ENCODE assay signal across 9 mouse cellular contexts in genomic region chr4:101508851-101509577, GRCm38 (mm10). TPM values are rescaled to one million over a fixed set of nuclear protein-coding genes. Genes with fewer than 3 reads are reported as not detected.
DNase-seq lines count a peak whose midpoint lies in the region; ATAC-seq and TF ChIP-seq lines count a peak whose summit lies in the region.
"Had no signal": no experiment of that assay in that cellular context is flagged by ENCODE, and none has a peak within 500 bp of the region (broad histone marks: within the 10 kb centered on the region; RNA-seq: fewer than 3 reads in every experiment).

No protein-coding gene starts in this region.

- H3K36me3 ChIP-seq in forebrain, embryonic 10.5 days (replicated peaks), result no peaks in the 10 kb centered on the region
- H3K36me3 ChIP-seq in intestine, embryonic 16.5 days (ENCODE audit: control insufficient read depth, insufficient read depth, low read length), result no peaks in the 10 kb centered on the region
- no peaks in the 10 kb centered on the region for H3K36me3 ChIP-seq in limb, embryonic 12.5 days
- H3K36me3 ChIP-seq in neural tube, embryonic 11.5 days (ENCODE audit: control insufficient read depth, insufficient read depth, low read length), result no peaks in the 10 kb centered on the region

- peak; percentile 21 for DNase-seq in gastrocnemius, adult 2 months
- no peak for DNase-seq in gastrocnemius, postnatal 4 days (ENCODE audit: low spot score in 2 of 2)
- peak; percentile 83 for DNase-seq in brain, adult 2 months (ENCODE audit: low read depth, low spot score)
- DNase-seq in forebrain, embryonic 10.5 days (ENCODE audit: extremely low spot score, low spot score), result peak; percentile 33
- DNase-seq in neural tube, embryonic 11.5 days (ENCODE audit: low spot score), result peak; percentile 47
- DNase-seq in thymus, adult 18-20 months, result peak; percentile 72 to 77

- H3K4me2 ChIP-seq in intestine, embryonic 16.5 days (ENCODE audit: low read depth, low read length), result peak overlapping the region; percentile 78
- H3K4me2 ChIP-seq in limb, embryonic 12.5 days, result peak overlapping the region; percentile 92
- H3K4me2 ChIP-seq in neural tube, embryonic 11.5 days (ENCODE audit: low read depth), result peak overlapping the region; percentile 82

- no peak for TF ChIP-seq CTCF in gastrocnemius, adult 2 months (IDR thresholded peaks at IDR 0.05)

- H3K4me1 ChIP-seq in forebrain, embryonic 10.5 days, result peaks cover 48% of the 10 kb centered on the region
- peaks cover 11% of the 10 kb centered on the region for H3K4me1 ChIP-seq in intestine, embryonic 16.5 days (ENCODE audit: control insufficient read depth, insufficient read depth, low read length)
- peaks cover 11% of the 10 kb centered on the region for H3K4me1 ChIP-seq in limb, embryonic 12.5 days (replicated peaks)
- peaks cover 5% of the 10 kb centered on the region for H3K4me1 ChIP-seq in neural tube, embryonic 11.5 days (ENCODE audit: control insufficient read depth, insufficient read depth, low read length)

- no peaks in the 10 kb centered on the region for H3K9me3 ChIP-seq in forebrain, embryonic 10.5 days
- H3K9me3 ChIP-seq in intestine, embryonic 16.5 days (ENCODE audit: control insufficient read depth, low read length), result 0 out of 2 replicates have a peak, but pooled peaks cover 5% of the 10 kb centered on the region
- H3K9me3 ChIP-seq in limb, embryonic 12.5 days, result no peaks in the 10 kb centered on the region
- no peaks in the 10 kb centered on the region for H3K9me3 ChIP-seq in neural tube, embryonic 11.5 days (ENCODE audit: control insufficient read depth, low read length)

- intact Hi-C loops in gastrocnemius, adult 2 months (cut with DNase I), result no loop called here

- peak overlapping the region; percentile 52 for H3K9ac ChIP-seq in intestine, embryonic 16.5 days (ENCODE audit: low read depth, low read length)
- H3K9ac ChIP-seq in limb, embryonic 12.5 days (replicated peaks), result peak overlapping the region; percentile 52; the same call in 1 of the 2 replicates
- peak overlapping the region; percentile 54 for H3K9ac ChIP-seq in neural tube, embryonic 11.5 days (ENCODE audit: low read length)

- peak; percentile 70 for ATAC-seq in intestine, embryonic 16.5 days
- peak; percentile 63 for ATAC-seq in limb, embryonic 12.5 days (ENCODE audit: insufficient number of reproducible peaks, insufficient read depth, low FRiP score, low TSS enrichment, low read depth)
- peak; percentile 39; the same call in 1 of the 2 replicates for ATAC-seq in neural tube, embryonic 11.5 days (ENCODE audit: insufficient read depth, low FRiP score, low TSS enrichment)

- WGBS in forebrain, embryonic 10.5 days, result 5% methylated on average over 30 of the region's 30 CpGs
- WGBS in intestine, embryonic 16.5 days, result 7% methylated on average over 30 of the region's 30 CpGs
- 2% methylated on average over 30 of the region's 30 CpGs for WGBS in limb, embryonic 12.5 days
- WGBS in neural tube, embryonic 11.5 days, result 3% methylated on average over 30 of the region's 30 CpGs

- H3K27me3 ChIP-seq in forebrain, embryonic 10.5 days (ENCODE audit: poor library complexity, severe bottlenecking), result peaks cover 48% of the 10 kb centered on the region
- no peaks in the 10 kb centered on the region; the same call in 1 of the 2 replicates for H3K27me3 ChIP-seq in intestine, embryonic 16.5 days (replicated peaks; ENCODE audit: control insufficient read depth, insufficient read depth, low read length)
- H3K27me3 ChIP-seq in limb, embryonic 12.5 days, result peaks cover 25% of the 10 kb centered on the region
- H3K27me3 ChIP-seq in neural tube, embryonic 11.5 days (ENCODE audit: control insufficient read depth, insufficient read depth, low read length), result no peaks in the 10 kb centered on the region

- H3K27ac ChIP-seq in gastrocnemius, adult 2 months, result no peak overlapping the region
- peak overlapping the region; percentile 60 for H3K27ac ChIP-seq in forebrain, embryonic 10.5 days
- H3K27ac ChIP-seq in intestine, embryonic 16.5 days (ENCODE audit: low read length), result no peak overlapping the region
- H3K27ac ChIP-seq in limb, embryonic 12.5 days, result no peak overlapping the region
- no peak overlapping the region for H3K27ac ChIP-seq in neural tube, embryonic 11.5 days (ENCODE audit: low read depth, low read length)

- H3K4me3 ChIP-seq in gastrocnemius, adult 2 months, result peak overlapping the region; percentile 68
- peak overlapping the region; percentile 56 for H3K4me3 ChIP-seq in forebrain, embryonic 10.5 days
- peak overlapping the region; percentile 43 for H3K4me3 ChIP-seq in intestine, embryonic 16.5 days (ENCODE audit: low read length)
- peak overlapping the region; percentile 42 for H3K4me3 ChIP-seq in limb, embryonic 12.5 days (replicated peaks)
- peak overlapping the region; percentile 38 for H3K4me3 ChIP-seq in neural tube, embryonic 11.5 days (ENCODE audit: low read depth, low read length)

RNA-seq across cellular contexts. Expression of gene Dnajc6, which starts 12.6 kb away (rescaled TPM):
- total RNA-seq in gastrocnemius, adult 2 months (2021), result under 1 TPM; 0.08 to 0.28 TPM
- total RNA-seq in gastrocnemius, postnatal 4 days (2021), result 1 to 10 TPM in 1 of 2 experiments, under 1 TPM in 1; 0.81 to 1.1 TPM
- 1.4 and 1.7 TPM in 2 replicates for polyA plus RNA-seq in forebrain, embryonic 10.5 days (2016; fragmentation: Nextera tagmentation; extraction: Ambion mirVana)
- 1.1 and 1.3 TPM in 2 replicates for polyA plus RNA-seq in intestine, embryonic 16.5 days (2015; fragmentation: Nextera tagmentation; extraction: Ambion mirVana)
- polyA plus RNA-seq in limb, embryonic 12.5 days (2016; fragmentation: Nextera tagmentation; extraction: Ambion mirVana), result 0.66 and 1.4 TPM in 2 replicates
- polyA plus RNA-seq in neural tube, embryonic 11.5 days (2014; fragmentation: Nextera tagmentation; extraction: Ambion mirVana), result 9.1 and 9.7 TPM in 2 replicates
- polyA plus RNA-seq: C2C12 had no signal

Comparison
In these comparisons a context has a peak if more than half of its experiments do, and no peak if none do; other contexts are left out.
1. DNase-seq: peak in gastrocnemius, adult 2 months (single experiment), brain, adult 2 months (single experiment), forebrain, embryonic 10.5 days (single experiment), neural tube, embryonic 11.5 days (single experiment) and thymus, adult 18-20 months (2 of 2); none in gastrocnemius, postnatal 4 days (0 of 2).
2. Peak in every context shown above with its lines, with median percentiles within 50 percentile points of each other: H3K4me3 ChIP-seq, ATAC-seq, H3K4me2 ChIP-seq and H3K9ac ChIP-seq.